Mouse (Mus musculus) hindbrain, embryonic 13.5 days (tissue): Measurements from ENCODE around the gene Zbtb11. TPM values are rescaled to one million over a fixed set of nuclear protein-coding genes. Genes with fewer than 3 reads are reported as not detected.

Experiments used
- ATAC-seq: fragments of 200-750 bp; cut with Nextera tagmentation; 2 replicates; pipeline ENCODE4 v1.8.0; 2017; ENCODE audit warnings: moderate TSS enrichment; ENCODE audit not compliant: low FRiP score
- H3K27ac ChIP-seq: fragments of 300-500 bp; sonication (generic); 2 replicates; pipeline ENCODE4 v1.5.1; 2015; ENCODE audit warnings: inconsistent platforms, mild to moderate bottlenecking, moderate library complexity
- H3K27me3 ChIP-seq: fragments of 300-500 bp; sonication (generic); 2 replicates; pipeline ENCODE4 v1.6.1; 2015; ENCODE audit warnings: mild to moderate bottlenecking, inconsistent platforms
- H3K36me3 ChIP-seq: fragments of 300-500 bp; sonication (generic); 2 replicates; pipeline ENCODE4 v1.6.1; 2015; ENCODE audit warnings: mild to moderate bottlenecking, inconsistent platforms
- H3K4me1 ChIP-seq: fragments of 300-500 bp; sonication (generic); replicated peaks from 2 replicates; pipeline ENCODE4 v1.6.1; 2015; ENCODE audit warnings: inconsistent platforms
- H3K4me2 ChIP-seq: fragments of 300-500 bp; sonication (generic); 2 replicates; pipeline ENCODE4 v1.6.1; 2015; ENCODE audit warnings: inconsistent platforms, mild to moderate bottlenecking, moderate library complexity
- H3K4me3 ChIP-seq: fragments of 300-500 bp; sonication (generic); 2 replicates; pipeline ENCODE4 v1.5.1; 2015; ENCODE audit warnings: mild to moderate bottlenecking, inconsistent platforms
- H3K9ac ChIP-seq: fragments of 300-500 bp; sonication (generic); 2 replicates; pipeline ENCODE4 v1.6.1; 2015; ENCODE audit warnings: mild to moderate bottlenecking, inconsistent platforms
- H3K9me3 ChIP-seq: fragments of 300-500 bp; sonication (generic); 2 replicates; pipeline ENCODE4 v1.6.1; 2016; ENCODE audit warnings: inconsistent platforms
- WGBS: fragments of 180-500 bp; shearing (Covaris S2); methylation state at CpG from one replicate; pipeline ENCODE4 v1.1.7; 2015; 5-methylcytosine and 5-hydroxymethylcytosine counted together
- polyA plus RNA-seq: library from polyadenylated mRNA; unstranded; fragments of >200 nt; fragmentation: Nextera tagmentation; extraction: Ambion mirVana; gene quantifications from 2 replicates; pipeline ENCODE4 v1.2.1, GENCODE M21; 2015

Gene Zbtb11
- polyA plus RNA-seq, 1 experiment from 2014 or later, result 21.5 TPM

GRCm38 (mm10) chr16:55972626-55973201 lies 969 bp upstream of the Zbtb11 start:
- peaks cover 33% of the 10 kb centered on the region for H3K4me1 ChIP-seq
- H3K36me3 ChIP-seq, result peaks cover 38% of the 10 kb centered on the region
- peak overlapping the region; percentile 100 for H3K4me3 ChIP-seq
- H3K27me3 ChIP-seq, result no peaks in the 10 kb centered on the region
- H3K9me3 ChIP-seq, result no peaks in the 10 kb centered on the region
- H3K9ac ChIP-seq, result peak overlapping the region; percentile 60; the same call in 1 of the 2 replicates
- peak overlapping the region; percentile 85 for H3K27ac ChIP-seq
- peak overlapping the region; percentile 65 for H3K4me2 ChIP-seq
- no peak for ATAC-seq
- 59% methylated on average over 10 of the region's 10 CpGs for WGBS

GRCm38 (mm10) chr16:55974256-55974902 lies 696 bp downstream of the Zbtb11 start:
- Histone ChIP-seq H3K9me3 (no peaks in the 10 kb centered on the region), H3K4me2 (peak overlapping the region; percentile 86), H3K4me1 (peaks cover 30% of the 10 kb centered on the region), H3K4me3 (peak overlapping the region; percentile 100), H3K9ac (peak overlapping the region; percentile 96), H3K27me3 (no peaks in the 10 kb centered on the region), H3K27ac (peak overlapping the region; percentile 95), H3K36me3 (peaks cover 37% of the 10 kb centered on the region)
- WGBS, result under 1% methylated on average over 49 of the region's 55 CpGs
- ATAC-seq, result peak; percentile 74

- H3K36me3 ChIP-seq, result peaks cover 32% of the 10 kb centered on the region
- WGBS, result 12% methylated on average over 14 of the region's 14 CpGs
Observed at GRCm38 (mm10) chr16:55974903-55975285, 1.2 kb downstream of the Zbtb11 start.

DNA sequence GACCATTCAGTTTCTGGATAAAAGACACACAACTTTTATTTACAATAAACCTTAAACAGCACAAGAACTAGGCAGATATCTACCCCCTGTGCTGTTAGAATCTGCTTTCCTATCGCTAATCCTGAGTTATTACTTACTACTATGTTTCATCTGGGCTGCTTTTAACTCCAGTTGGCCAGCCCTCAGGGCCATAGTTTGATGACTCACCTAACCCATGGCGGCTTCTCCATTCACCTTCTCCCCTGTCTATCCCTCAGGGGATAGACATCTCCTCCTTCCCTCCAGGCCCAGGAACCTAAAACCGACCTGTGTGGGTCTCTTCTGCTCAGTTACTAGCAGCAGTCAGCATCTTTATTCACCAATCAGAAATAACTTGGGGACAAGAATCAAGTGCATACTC lies 12.3 kb downstream of the Zbtb11 start:
- Histone ChIP-seq H3K27me3 (no peaks in the 10 kb centered on the region), H3K27ac (no peak overlapping the region), H3K4me2 (no peak overlapping the region), H3K4me1 (no peaks in the 10 kb centered on the region), H3K4me3 (no peak overlapping the region), H3K36me3 (peaks cover 37% of the 10 kb centered on the region), H3K9ac (no peak overlapping the region), H3K9me3 (no peaks in the 10 kb centered on the region)
- WGBS, result 95% methylated on average over 3 of the region's 3 CpGs
- no peak for ATAC-seq

More at GRCm38 (mm10) chr16:55974903-55975285, 1.2 kb downstream of the Zbtb11 start:
- Histone ChIP-seq H3K27ac (peak overlapping the region; percentile 95), H3K4me1 (peaks cover 25% of the 10 kb centered on the region), H3K27me3 (no peaks in the 10 kb centered on the region), H3K4me3 (peak overlapping the region; percentile 100), H3K4me2 (peak overlapping the region; percentile 86), H3K9me3 (no peaks in the 10 kb centered on the region), H3K9ac (peak overlapping the region; percentile 96)
- no peak for ATAC-seq

DNA sequence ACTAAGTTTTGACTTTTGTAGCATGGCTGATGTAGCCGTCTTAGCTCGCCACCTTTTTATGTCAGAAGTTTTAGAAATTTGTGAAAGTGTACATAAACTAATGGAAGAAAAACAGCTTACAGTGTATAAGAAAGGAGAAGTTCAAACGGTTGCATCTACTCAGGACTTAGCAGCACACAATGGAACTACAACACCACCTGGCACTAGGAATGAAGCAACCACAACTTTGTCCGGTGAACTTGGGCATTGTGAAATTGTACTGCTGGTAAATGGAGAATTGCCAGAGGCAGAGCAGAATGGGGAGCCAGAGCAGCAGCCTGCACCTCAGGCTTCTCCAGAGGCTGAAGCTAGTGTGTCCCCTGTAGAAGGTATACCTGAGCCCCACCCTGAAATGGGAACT lies 16.6 kb downstream of the Zbtb11 start:
- Histone ChIP-seq H3K9me3 (no peaks in the 10 kb centered on the region), H3K27me3 (no peaks in the 10 kb centered on the region), H3K4me3 (no peak overlapping the region), H3K4me2 (no peak overlapping the region), H3K27ac (no peak overlapping the region), H3K4me1 (no peaks in the 10 kb centered on the region), H3K9ac (no peak overlapping the region), H3K36me3 (peaks cover 42% of the 10 kb centered on the region)
- no peak for ATAC-seq
- WGBS, result 97% methylated on average over 4 of the region's 4 CpGs

- H3K9me3 ChIP-seq, result no peaks in the 10 kb centered on the region
- H3K27ac ChIP-seq, result no peak overlapping the region
- H3K4me1 ChIP-seq, result no peaks in the 10 kb centered on the region
- H3K9ac ChIP-seq, result no peak overlapping the region
- no peaks in the 10 kb centered on the region for H3K27me3 ChIP-seq
- H3K4me2 ChIP-seq, result no peak overlapping the region
- WGBS, result 97% methylated on average over 2 of the region's 2 CpGs
- H3K4me3 ChIP-seq, result no peak overlapping the region
- ATAC-seq, result no peak
- H3K36me3 ChIP-seq, result peaks cover 44% of the 10 kb centered on the region
Observed at GRCm38 (mm10) chr16:55994235-55994634, 20.6 kb downstream of the Zbtb11 start.

DNA sequence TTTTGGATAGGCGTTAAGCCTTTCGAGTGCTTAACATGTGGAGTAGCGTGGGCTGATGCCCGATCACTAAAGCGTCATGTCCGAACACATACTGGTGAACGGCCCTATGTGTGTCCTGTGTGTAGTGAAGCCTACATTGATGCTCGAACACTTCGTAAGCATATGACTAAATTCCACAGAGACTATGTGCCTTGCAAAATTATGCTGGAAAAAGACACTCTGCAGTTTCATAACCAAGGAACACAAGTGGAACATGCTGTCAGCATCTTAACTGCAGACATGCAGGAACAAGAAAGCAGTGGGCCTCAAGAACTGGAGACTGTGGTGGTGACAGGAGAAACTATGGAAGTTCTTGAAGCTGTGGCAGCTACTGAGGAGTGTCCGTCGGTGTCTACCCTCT lies 33.1 kb downstream of the Zbtb11 start:
- 95% methylated on average over 11 of the region's 11 CpGs for WGBS
- peaks cover 61% of the 10 kb centered on the region for H3K36me3 ChIP-seq

DNA sequence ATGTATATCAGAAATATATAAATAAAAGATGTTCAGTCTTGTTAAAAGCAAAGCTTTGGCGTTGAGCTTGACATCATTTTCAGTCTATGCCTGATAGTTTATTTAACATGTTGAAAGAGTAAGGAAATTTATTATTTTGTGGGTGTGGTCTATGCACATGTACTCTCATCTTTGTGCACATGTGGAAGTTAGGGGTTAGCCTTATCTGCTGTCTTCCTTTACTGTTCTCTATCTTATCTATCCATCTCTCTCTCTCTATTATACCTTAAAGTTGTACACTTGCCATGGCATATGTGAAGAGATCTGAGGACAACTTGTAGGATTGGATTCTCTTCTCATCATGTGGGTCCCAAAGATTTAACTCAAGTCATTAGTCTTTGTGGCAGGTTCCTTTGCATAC lies 35.2 kb downstream of the Zbtb11 start:
- no peaks in the 10 kb centered on the region for H3K9me3 ChIP-seq
- no peak overlapping the region for H3K27ac ChIP-seq
- H3K9ac ChIP-seq, result no peak overlapping the region
- no peak for ATAC-seq
- 98% methylated on average over 1 of the region's 1 CpGs for WGBS
- no peaks in the 10 kb centered on the region for H3K4me1 ChIP-seq
- H3K27me3 ChIP-seq, result no peaks in the 10 kb centered on the region
- peaks cover 59% of the 10 kb centered on the region for H3K36me3 ChIP-seq
- no peak overlapping the region for H3K4me2 ChIP-seq
- H3K4me3 ChIP-seq, result no peak overlapping the region

More for the DNA sequence above, 33.1 kb downstream of the Zbtb11 start:
- H3K27me3 ChIP-seq, result no peaks in the 10 kb centered on the region
- H3K4me1 ChIP-seq, result no peaks in the 10 kb centered on the region
- H3K27ac ChIP-seq, result no peak overlapping the region
- H3K4me2 ChIP-seq, result no peak overlapping the region
- no peak overlapping the region for H3K9ac ChIP-seq
- no peak overlapping the region for H3K4me3 ChIP-seq
- H3K9me3 ChIP-seq, result no peaks in the 10 kb centered on the region
- no peak for ATAC-seq

DNA sequence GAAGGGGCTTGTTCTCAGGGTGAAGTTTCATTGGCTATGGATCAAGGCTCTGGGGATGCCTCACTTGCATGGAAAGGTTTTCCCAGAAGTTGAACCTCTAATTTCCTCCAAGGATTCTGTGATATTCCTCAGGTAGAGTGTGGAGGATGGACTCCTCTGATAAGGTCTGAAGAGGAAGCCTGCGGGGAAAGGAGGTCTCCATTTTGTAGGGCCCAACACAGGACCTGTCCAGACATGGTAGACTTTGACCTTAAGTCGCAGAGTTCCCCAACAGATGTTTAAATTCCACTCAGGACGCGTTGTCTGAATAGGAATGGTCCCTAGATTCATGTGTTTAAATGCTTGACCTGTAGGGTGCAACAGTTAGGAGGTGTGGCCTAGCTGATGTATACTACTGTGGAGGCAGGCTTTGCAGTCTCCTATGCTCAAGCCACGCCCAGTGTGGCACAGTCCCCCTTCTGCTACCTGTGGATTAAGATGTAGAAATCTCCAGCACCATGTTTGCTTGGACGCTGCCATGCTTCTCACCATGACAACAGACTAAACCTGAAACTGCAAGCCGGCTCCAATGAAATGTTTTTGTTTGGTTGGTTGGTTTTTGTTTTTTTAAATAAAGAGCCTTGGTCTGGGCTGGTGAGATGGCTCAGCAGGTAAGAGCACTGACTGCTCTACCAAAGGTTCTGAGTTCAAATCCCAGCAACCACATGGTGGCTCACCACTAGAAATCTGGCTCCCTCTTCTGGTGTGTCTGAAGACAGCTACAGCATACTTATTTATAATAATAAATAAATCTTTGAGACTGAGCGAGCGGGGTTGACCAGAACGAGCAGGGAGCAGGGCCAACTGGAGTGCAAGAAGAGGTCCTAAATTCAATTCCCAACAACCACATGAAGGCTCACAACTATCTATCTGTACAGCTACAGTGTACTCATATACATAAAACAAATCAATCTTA lies 39.4 kb downstream of the Zbtb11 start:
- Histone ChIP-seq H3K4me3 (no peak overlapping the region), H3K9me3 (no peaks in the 10 kb centered on the region), H3K27ac (no peak overlapping the region), H3K36me3 (peaks cover 50% of the 10 kb centered on the region), H3K27me3 (no peaks in the 10 kb centered on the region), H3K4me2 (no peak overlapping the region), H3K9ac (no peak overlapping the region), H3K4me1 (no peaks in the 10 kb centered on the region)
- WGBS, result 90% methylated on average over 10 of the region's 10 CpGs
- ATAC-seq, result no peak

- Histone ChIP-seq H3K36me3 (peaks cover 56% of the 10 kb centered on the region), H3K27ac (no peak overlapping the region), H3K4me3 (no peak overlapping the region), H3K9me3 (no peaks in the 10 kb centered on the region), H3K9ac (no peak overlapping the region), H3K4me2 (no peak overlapping the region), H3K27me3 (no peaks in the 10 kb centered on the region), H3K4me1 (no peaks in the 10 kb centered on the region)
- ATAC-seq, result no peak
- 93% methylated on average over 7 of the region's 7 CpGs for WGBS
Observed at GRCm38 (mm10) chr16:56014076-56014475, 40.4 kb downstream of the Zbtb11 start.

- peaks cover 51% of the 10 kb centered on the region for H3K36me3 ChIP-seq
- 96% methylated on average over 7 of the region's 7 CpGs for WGBS
Observed at GRCm38 (mm10) chr16:56019660-56020059, 46.0 kb downstream of the Zbtb11 start.

More at GRCm38 (mm10) chr16:56019660-56020059, 46.0 kb downstream of the Zbtb11 start:
- no peak overlapping the region for H3K27ac ChIP-seq
- H3K4me3 ChIP-seq, result no peak overlapping the region
- H3K9me3 ChIP-seq, result no peaks in the 10 kb centered on the region
- no peak for ATAC-seq
- no peaks in the 10 kb centered on the region for H3K27me3 ChIP-seq
- H3K4me2 ChIP-seq, result no peak overlapping the region
- no peak overlapping the region for H3K9ac ChIP-seq
- H3K4me1 ChIP-seq, result no peaks in the 10 kb centered on the region
